Mouse (Mus musculus) kidney, postnatal 25 days (tissue): Measurements from ENCODE around the gene Asf1a.

Experiments used
- DNase-seq, 2 experiments: peaks; one replicate each; pipeline ENCODE4 v3.0.0; 2021; ENCODE audit warnings: mixed read lengths in 2 of 2

The Asf1a gene

DNA sequence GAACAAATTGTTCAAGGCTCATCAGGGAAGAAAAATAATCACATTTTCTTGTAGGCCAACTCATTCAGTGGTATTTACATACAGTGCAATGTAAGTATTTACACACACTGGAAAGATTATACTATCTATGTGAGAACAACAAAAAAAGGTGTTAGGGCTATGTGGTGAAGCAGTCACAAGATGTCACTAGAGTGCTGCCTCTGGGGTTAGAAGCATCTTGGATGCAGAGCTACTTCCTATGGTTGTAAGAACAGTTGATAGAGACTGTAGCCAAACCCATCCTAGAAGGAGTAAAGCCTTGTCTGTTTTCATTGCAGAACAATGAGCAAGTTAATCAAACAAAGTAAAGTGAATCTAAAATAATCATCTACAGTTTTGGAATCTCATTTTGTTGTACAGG lies 45.0 kb downstream of the Asf1a start:
- DNase-seq, result peak in 1 of 2 experiments; percentile 40

- no peak for DNase-seq
Observed at GRCm38 (mm10) chr10:53650683-53651082, 54.1 kb downstream of the Asf1a start.

DNA sequence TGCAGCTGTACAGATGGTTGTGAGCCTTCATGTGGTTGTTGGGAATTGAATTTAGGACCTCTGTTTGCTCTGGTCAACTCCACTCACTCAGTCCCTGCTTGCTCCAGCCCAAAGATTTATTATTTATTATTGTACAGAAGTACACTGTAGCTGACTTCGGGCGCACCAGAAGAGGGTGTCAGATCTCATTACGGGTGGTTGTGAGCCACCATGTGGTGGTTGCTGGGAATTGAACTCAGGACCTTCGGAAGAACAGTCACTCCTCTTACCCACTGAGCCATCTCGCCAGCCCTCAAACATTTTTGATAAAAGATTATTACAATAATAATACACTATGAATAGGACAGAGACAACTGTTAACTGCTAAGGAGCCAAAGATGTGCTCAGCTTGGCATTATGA lies 57.7 kb downstream of the Asf1a start:
- DNase-seq, result peak in 1 of 2 experiments; percentile 4
